Mouse (Mus musculus) A20 (cell line): Measurements from ENCODE around the gene Hoxb3.

Experiments
- DNase-seq: peaks from one replicate; pipeline ENCODE4 v3.0.0-alpha.2; 2011; ENCODE audit warnings: low read depth, low spot score

Hoxb3 gene

GRCm38 (mm10) chr11:96317608-96318367 is 5.3 kb upstream of the Hoxb3 start, which contains the start of gene Hoxb4:
Gene Hoxb4 (plus strand): TSS chr11:96318267.
- no peak for DNase-seq

- DNase-seq: peak; percentile 89
Measured at GRCm38 (mm10) chr11:96318368-96319070, 4.6 kb upstream of the Hoxb3 start.

- DNase-seq: peak; percentile 55
Measured at GRCm38 (mm10) chr11:96319071-96319902, 3.8 kb upstream of the Hoxb3 start.

- DNase-seq: no peak
Measured at GRCm38 (mm10) chr11:96319910-96320309, 3.2 kb upstream of the Hoxb3 start.

- no peak for DNase-seq
Measured at GRCm38 (mm10) chr11:96320688-96321087, 2.4 kb upstream of the Hoxb3 start.

- DNase-seq: no peak
Measured at GRCm38 (mm10) chr11:96321846-96322245, 1.3 kb upstream of the Hoxb3 start.

GRCm38 (mm10) chr11:96322738-96323137 is 388 bp upstream of the Hoxb3 start:
- DNase-seq: no peak

- DNase-seq: no peak
Measured at GRCm38 (mm10) chr11:96324125-96324524, 999 bp downstream of the Hoxb3 start.

- no peak for DNase-seq
Measured at GRCm38 (mm10) chr11:96324965-96325364, 1.8 kb downstream of the Hoxb3 start.

GRCm38 (mm10) chr11:96325747-96326212 is 2.7 kb downstream of the Hoxb3 start:
- DNase-seq: no peak

- no peak for DNase-seq
Measured at GRCm38 (mm10) chr11:96326705-96327104, 3.6 kb downstream of the Hoxb3 start.

GRCm38 (mm10) chr11:96327122-96327521 is 4.0 kb downstream of the Hoxb3 start:
- no peak for DNase-seq

- no peak for DNase-seq
Measured at GRCm38 (mm10) chr11:96327750-96328149, 4.6 kb downstream of the Hoxb3 start.

GRCm38 (mm10) chr11:96328605-96329004 is 5.5 kb downstream of the Hoxb3 start:
- DNase-seq: no peak

GRCm38 (mm10) chr11:96332105-96332504 is 9.0 kb downstream of the Hoxb3 start:
- no peak for DNase-seq

GRCm38 (mm10) chr11:96332618-96333032 is 9.5 kb downstream of the Hoxb3 start:
- no peak for DNase-seq

- DNase-seq: no peak
Measured at GRCm38 (mm10) chr11:96333241-96334001, 10.3 kb downstream of the Hoxb3 start.

- DNase-seq: no peak
Measured at GRCm38 (mm10) chr11:96334002-96334364, 10.9 kb downstream of the Hoxb3 start.

- no peak for DNase-seq
Measured at GRCm38 (mm10) chr11:96334998-96335397, 11.9 kb downstream of the Hoxb3 start.

- DNase-seq: no peak
Measured at GRCm38 (mm10) chr11:96336597-96336996, 13.5 kb downstream of the Hoxb3 start.

GRCm38 (mm10) chr11:96337026-96337425 is 13.9 kb downstream of the Hoxb3 start:
- DNase-seq: no peak
